Mouse (Mus musculus): Measurements from ENCODE around the gene Arhgef2.

The Arhgef2 gene

GRCm38 (mm10) chr3:88640676-88641075 is 34.9 kb downstream of the Arhgef2 start:
- no peak for DNase-seq (ENCODE audit: low spot score in 2 of 2)

- DNase-seq (ENCODE audit: low spot score in 2 of 2) = no peak
These were observed 37.3 kb downstream of the Arhgef2 start for GRCm38 (mm10) chr3:88643078-88643477.

GRCm38 (mm10) chr3:88645937-88646336 is 40.2 kb downstream of the Arhgef2 start:
- no peak for DNase-seq (ENCODE audit: low spot score in 2 of 2)

- DNase-seq (ENCODE audit: low spot score in 2 of 2) = no peak
These were observed 40.7 kb downstream of the Arhgef2 start for GRCm38 (mm10) chr3:88646426-88646995.

GRCm38 (mm10) chr3:88647076-88647475 is 41.3 kb downstream of the Arhgef2 start:
- DNase-seq (ENCODE audit: low spot score in 2 of 2) = no peak

- DNase-seq (ENCODE audit: low spot score in 2 of 2) = no peak
These were observed 42.1 kb downstream of the Arhgef2 start for GRCm38 (mm10) chr3:88647779-88648413.

- DNase-seq (ENCODE audit: low spot score in 2 of 2) = no peak
These were observed 42.8 kb downstream of the Arhgef2 start for GRCm38 (mm10) chr3:88648452-88649168.

- DNase-seq (ENCODE audit: low spot score in 2 of 2) = no peak
These were observed 43.4 kb downstream of the Arhgef2 start for GRCm38 (mm10) chr3:88649186-88649585.

- DNase-seq (ENCODE audit: low spot score in 2 of 2) = no peak
These were observed 44.2 kb downstream of the Arhgef2 start for GRCm38 (mm10) chr3:88649967-88650366.

GRCm38 (mm10) chr3:88650713-88651504 is 45.1 kb downstream of the Arhgef2 start:
- no peak for DNase-seq (ENCODE audit: low spot score in 2 of 2)

- DNase-seq (ENCODE audit: low spot score in 2 of 2) = no peak
These were observed 46.2 kb downstream of the Arhgef2 start for GRCm38 (mm10) chr3:88651669-88652618.

- no peak for DNase-seq (ENCODE audit: low spot score in 2 of 2)
These were observed 47.2 kb downstream of the Arhgef2 start, which contains the start of gene Rxfp4 for GRCm38 (mm10) chr3:88652846-88653515. Gene Rxfp4, minus strand, starts transcription at chr3:88653142.

- DNase-seq (ENCODE audit: low spot score in 2 of 2) = no peak
These were observed 48.0 kb downstream of the Arhgef2 start for GRCm38 (mm10) chr3:88653516-88654370.

- no peak for DNase-seq (ENCODE audit: low spot score in 2 of 2)
These were observed 48.9 kb downstream of the Arhgef2 start for GRCm38 (mm10) chr3:88654621-88655020.

GRCm38 (mm10) chr3:88655619-88656018 is 49.9 kb downstream of the Arhgef2 start:
- DNase-seq (ENCODE audit: low spot score in 2 of 2) = no peak

GRCm38 (mm10) chr3:88658441-88659127 is 52.8 kb downstream of the Arhgef2 start:
- peak in 1 of 2 experiments; percentile 20 for DNase-seq (ENCODE audit: low spot score in 2 of 2)

GRCm38 (mm10) chr3:88659798-88660197 is 54.0 kb downstream of the Arhgef2 start:
- no peak for DNase-seq (ENCODE audit: low spot score in 2 of 2)

- DNase-seq (ENCODE audit: low spot score in 2 of 2) = no peak
These were observed 58.3 kb downstream of the Arhgef2 start for GRCm38 (mm10) chr3:88664095-88664494.

- DNase-seq (ENCODE audit: low spot score in 2 of 2) = peak; percentile 64 to 74
These were observed 71.6 kb downstream of the Arhgef2 start for GRCm38 (mm10) chr3:88677399-88677798.

Measured in urinary bladder, postnatal 4 days (tissue).